Mouse (Mus musculus) spleen, postnatal 4 days (tissue): Measurements from ENCODE around the gene Sh3gl2.

ENCODE experiments used
- DNase-seq, 2 experiments: peaks; one replicate each; pipeline ENCODE4 v3.0.0; 2022; ENCODE audit warnings: low spot score in 2 of 2

Gene Sh3gl2

DNA sequence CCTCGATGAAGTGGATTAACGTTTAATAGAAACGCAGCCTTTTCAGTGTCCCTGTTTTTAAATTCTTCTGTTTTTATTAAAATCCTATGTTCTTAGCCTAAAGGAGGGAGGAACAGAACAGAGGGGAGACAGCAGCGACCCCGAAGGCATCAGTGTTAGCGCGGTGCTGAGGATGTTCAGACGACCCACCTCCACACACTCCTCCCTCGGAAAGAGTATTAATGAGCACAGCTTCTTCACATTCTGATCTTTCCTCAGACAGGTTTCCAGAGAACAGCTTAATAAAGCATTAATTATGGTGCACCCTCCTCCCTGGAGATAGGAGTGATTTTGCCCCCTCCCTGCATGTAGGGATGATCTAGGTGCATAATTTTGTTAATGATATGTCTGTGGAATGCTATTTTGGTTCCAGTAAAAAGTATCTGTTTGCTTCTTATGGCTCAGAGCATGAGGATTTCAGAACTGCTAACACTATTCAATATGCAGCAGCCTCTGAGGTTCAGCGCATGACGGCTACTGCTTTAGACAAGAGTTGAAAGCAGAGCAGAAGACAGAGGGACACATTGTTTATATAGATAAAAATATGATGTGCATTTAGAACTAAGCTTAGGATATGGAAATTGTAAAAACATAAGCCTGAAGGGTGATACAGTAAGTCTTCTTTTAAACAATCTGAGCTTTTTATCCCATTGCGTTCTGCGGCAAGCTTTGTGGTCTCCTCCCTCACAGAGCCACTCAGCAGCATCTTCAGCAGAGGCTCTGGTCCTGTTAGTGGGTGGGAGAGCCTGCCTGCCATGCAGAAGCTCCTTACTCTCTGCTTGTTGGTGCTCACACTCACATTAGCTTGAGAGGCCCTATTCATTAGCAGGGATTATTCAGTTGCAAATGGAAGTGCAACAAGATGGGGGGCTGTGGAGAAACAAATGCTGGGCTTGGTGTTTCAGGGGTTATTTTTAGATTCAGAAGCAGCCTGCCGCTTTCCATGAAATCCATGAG lies 27.8 kb downstream of the Sh3gl2 start:
- DNase-seq: no peak

DNA sequence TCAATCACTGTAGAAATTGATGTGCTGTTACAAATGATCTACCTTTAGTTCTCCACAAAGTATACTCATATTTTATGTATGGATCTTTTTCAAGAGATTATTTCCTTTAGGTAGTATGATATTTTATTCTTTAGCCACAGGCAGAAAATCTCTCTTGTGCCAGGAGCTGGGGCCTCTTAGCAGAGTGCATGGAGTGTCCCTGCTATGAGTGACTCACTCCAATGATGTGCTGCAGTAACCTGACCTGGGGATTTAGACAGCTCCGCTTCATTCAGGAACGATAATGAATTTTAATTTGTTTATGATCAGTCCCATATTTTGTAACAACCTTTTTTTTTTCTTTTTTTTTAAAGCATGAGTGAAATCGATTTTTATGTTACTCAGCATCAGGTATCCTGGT lies 36.7 kb downstream of the Sh3gl2 start:
- no peak for DNase-seq

DNA sequence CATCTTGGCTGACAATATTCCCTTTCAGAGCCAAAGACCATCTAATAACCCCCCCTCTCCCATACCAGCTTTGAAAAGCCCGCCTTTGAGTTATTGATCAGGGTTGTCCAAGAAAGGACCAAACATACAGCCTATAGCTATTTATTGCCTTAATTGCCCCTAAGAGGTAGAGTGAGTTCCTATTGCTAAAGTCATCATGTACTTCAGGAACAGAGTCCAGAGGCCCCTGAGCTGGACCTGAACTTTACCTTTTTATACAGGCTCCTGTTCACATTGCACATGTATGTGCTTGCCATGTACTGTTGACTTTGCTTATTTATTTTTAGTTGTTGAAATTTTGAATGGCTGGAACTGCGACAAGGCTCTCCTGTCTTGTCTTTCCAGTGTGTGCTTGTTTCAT lies 37.6 kb downstream of the Sh3gl2 start:
- no peak for DNase-seq

DNA sequence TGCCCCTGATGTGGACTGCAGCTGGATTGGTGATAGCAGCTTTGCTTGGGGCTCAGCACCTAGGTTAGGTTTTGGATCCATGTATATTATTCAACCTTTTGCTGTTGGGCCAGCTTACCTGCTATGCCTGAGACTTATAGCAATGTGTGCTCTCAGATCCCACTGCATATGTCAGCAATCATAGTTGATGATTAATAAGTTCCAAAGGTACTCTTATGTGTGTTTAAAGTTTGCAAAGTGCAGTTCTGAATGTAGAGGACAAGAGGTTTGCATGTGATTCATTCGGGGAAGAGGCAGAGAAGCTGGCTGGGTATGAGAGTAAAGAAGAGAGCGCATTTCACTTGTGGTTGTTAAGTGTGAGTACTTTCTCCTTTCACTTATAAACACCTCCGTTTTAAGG lies 43.7 kb downstream of the Sh3gl2 start:
- no peak for DNase-seq

DNA sequence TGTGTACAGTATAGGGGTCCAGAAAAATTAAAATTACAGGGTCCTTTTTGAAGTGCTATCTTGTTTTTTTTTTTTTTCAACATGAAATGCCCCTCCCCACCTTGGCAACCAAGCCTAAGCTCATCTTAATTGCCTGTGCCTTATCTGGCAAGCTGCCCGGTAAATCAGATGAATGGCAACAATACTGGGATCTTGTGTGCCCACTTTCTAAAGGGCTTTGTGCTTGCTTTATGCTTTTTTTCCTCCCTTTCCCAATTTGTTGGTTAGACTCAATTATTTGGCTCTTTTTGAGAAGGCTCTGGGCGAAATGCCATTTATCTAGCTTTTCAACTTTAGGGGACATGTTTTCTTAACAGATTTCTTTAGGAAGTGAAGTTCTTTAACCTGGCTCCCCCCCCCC lies 45.3 kb downstream of the Sh3gl2 start:
- DNase-seq: no peak

DNA sequence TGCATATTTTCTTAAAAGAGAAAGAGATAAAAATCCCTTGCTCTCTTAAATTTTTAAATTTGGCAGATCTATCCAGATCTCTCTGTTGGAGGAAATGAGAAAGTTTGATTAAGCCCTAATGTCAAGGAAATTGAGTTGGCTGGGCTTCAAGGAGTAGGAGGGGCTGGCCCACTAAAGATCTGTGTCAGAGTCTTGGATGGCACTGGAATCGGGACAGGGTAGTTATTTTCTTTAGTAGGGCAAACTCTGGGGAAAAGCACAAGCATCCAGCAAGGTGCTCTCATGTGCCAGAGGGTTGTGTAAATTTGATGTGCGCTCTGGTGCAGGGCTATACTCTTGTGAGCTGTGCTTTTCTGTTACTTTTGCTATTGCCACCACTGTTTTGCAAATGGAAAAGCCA lies 45.9 kb downstream of the Sh3gl2 start:
- no peak for DNase-seq

DNA sequence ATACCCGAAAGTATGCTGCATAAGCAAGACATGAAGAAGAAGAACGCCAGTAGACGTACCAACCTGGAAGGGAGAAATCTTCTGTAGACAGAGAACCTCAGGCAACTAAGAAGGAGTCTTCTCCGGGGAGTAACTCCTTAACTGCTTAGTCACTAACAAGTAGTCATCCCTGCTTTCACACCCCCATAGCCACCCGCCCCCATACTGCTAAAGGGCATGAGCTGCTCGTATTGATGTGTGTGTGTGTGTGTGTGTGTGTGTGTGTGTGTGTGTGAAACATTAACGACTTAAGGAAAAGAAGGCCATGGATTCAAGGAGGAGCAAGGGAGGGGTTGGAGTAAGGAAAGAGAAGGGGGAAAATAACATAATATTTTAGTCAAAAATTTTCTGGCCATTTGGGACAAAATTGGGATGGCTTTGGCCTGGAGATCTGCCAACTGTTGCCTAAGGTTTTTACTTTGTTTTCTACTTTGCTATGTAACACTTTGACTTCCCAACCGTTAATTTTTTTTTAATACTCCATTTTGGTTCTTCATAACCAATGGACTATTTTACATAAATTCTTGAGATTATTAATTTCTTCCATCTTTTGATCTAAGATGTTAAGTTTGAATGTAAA lies 51.0 kb downstream of the Sh3gl2 start:
- DNase-seq: no peak

DNA sequence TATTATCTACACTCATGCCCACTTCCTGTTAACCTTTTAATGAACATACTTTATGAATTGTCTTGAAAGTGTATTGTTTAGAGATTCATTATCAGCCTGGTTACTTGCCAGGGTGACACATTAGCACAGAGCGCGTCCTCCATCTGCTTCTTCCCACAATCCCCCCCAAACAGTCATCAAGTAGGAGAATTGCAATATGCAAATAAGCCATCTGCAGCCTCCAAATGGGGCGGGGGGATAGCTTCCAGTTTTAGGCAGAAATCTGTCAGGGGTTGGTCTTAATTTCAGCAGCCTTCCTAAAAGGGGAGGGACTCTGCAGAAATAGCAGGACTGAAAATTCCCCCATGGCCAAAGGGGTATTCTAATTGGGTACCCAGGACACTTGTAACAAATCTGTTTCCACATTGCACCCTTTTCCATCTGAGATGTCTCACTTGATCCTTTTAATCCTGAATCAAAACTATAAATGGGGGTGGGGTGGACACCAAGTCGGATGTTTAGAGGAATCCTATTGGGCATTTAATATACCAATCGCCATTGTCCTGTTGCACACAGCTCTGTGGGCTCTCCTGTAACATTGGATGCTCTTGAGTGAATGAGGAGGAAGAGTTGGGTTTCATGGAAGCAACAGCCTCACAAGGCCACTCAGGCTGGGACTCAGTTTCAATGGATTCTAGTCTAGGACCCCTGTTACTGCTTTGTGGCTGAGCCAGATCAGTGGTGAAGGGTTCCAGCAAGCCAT lies 51.7 kb downstream of the Sh3gl2 start:
- DNase-seq: no peak

DNA sequence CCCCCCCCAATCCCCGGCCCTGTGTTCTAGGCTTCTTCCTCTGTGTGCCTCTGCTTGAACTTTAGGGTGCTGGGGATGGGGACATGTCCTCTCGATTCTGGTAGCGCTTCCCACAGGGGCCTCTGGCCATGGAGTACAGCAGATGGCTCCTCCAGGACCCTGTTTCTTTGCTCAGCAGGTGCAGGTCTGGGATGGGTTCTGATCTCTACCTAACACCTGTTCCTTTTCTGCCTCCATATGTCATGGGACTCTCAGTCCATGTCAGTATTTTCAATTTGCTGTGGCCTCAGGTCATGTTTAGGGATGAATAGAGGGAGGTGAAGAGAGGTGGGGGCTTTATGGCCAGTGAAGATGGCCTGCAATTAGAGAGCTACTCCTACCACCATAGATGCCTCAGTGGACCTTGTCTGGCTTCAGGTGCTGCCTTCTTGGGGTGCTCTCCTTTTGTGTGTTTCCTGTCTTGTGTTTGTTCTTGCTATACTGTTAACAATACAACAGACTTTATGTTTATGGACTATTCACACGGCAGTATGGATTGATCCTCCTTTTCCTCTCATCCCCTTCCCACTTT lies 52.9 kb downstream of the Sh3gl2 start:
- DNase-seq: no peak

DNA sequence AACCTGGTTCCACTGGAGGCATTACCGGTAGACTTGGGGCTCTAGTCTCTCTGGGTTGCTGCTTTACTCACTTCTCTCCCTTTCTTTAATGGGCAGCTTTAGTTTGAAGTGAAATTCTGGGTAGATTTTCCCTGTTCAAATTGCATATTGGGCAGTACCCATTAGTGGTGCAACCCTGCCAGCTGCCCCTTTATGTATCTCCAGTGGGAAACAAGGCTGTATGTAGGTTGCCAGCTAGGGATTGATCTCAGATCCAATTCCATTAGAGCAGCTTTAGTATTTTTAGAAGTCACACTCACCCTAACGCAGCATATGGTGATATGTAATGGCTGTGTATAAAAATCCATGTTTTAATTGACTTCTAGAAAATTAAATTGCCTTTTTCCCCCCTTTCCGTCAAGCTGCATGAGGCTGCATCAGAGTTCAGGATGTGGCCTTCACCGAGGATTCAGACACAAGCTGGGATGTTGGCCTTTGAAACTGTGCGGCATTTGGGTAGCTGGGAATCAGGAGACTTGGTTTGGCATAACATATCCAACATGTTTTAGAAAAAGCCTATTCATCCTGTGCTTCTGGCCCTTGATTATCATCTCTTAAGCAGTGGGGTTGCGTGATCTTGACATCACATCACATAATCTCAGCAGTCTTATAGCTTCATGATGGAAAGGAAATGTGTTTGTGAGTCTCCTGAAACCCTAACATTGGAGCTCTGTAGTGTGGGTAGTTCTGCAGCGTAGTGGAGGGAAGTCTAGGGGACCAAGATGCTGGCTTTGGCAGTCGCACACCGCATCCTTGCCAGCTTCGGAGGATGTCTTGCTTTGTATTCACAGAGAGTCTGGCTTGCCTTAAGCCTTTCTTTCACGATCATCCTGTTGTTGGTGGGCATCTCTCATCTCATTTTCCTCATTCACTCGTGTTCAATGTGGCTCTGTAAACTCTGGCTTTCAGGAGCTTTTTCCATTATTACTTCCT lies 56.0 kb downstream of the Sh3gl2 start:
- no peak for DNase-seq

DNA sequence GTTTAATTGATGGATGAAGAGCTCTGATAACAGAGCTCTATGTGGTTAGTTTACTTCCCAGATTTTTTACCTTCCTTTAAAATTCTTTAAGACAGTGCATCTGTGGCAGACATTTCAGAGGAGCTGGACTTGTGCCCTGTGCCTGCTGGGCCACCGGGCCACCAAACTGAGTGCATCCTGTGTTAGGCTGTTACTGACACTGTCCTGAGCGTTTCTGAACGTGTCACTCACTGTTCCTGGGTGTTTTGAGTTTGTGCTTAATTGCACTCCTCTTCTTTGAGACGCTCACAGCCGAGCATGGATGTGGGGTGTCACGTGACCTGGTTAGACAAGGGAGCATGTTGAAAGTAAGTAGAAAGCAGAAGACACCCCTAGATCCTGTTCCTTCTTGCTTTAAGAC lies 57.2 kb downstream of the Sh3gl2 start:
- DNase-seq: no peak

DNA sequence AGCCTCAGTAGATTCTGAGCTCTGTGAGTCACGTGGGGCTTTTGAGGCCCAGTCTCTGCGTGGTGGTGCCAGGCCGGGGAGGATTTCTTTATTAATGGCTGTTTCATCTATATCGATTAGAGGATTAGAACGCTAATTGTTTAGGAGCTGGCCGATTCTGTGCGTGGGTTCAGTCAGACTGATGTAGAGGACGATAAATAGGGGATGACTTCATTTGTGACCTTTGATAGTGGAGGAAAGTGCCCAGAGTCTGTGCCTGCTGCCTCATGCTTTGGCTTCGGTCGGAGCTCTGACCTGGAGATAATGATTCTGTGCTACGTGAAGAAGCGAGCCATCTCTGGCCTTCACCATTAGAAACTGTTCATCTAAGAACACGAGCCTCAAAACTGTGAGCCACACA lies 57.7 kb downstream of the Sh3gl2 start:
- DNase-seq: no peak

DNA sequence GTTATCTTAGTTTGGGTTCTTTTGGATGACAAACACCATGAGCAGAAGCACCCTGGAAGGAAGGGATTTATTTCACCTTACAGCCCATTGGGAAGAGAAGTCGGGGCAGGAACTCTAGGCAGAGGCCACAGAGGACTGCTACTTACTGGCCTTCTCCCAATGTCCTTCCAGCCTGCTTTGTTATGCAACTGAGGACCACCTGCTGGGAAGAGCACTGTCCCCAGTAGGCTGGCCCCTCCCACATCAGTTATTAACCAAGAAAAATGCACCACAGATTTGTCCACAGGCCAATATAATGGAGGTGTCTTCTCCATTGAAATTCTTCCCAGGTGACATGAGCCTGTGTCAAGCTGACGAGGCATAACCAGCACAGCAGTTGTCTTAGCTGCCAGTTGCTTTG lies 62.5 kb downstream of the Sh3gl2 start:
- DNase-seq: no peak

DNA sequence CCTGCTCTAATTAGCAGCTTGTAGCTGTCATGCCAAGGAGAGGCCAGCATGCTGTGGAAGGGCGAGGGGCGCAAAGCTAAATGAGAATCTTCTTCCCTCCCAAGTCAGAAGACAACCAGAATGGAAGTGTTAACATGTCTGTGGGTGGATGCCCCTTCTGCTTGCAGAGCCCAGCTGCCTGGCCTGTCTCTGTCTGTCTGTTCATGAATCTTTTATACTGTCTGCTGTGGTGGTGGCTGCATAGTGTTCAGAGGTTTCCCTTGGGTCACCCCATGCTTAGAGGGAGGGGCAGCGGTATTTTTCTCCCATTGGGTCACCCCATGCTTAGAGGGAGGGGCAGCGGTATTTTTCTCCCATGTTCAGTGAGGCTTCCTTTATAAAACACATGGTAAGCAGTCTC lies 68.0 kb downstream of the Sh3gl2 start:
- DNase-seq: no peak

DNA sequence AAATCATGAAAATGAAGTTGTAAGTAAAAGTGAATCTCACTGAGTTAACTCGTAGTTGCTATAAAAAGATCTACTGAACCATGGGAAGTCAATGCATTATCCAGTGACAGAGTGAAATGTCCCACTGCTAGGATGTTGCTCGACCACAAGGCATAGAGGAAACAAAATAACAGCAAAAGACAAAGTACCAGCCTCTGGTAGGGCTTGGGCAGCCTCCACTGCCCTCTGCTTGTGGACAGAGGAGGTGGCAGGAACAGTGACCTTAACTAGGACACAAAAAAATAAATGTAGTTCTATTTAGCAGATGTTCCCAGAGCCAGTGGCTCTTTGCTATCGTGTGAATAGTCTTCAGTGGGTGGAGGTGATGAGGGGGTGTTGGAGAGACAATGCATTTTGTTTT lies 68.5 kb downstream of the Sh3gl2 start:
- no peak for DNase-seq

DNA sequence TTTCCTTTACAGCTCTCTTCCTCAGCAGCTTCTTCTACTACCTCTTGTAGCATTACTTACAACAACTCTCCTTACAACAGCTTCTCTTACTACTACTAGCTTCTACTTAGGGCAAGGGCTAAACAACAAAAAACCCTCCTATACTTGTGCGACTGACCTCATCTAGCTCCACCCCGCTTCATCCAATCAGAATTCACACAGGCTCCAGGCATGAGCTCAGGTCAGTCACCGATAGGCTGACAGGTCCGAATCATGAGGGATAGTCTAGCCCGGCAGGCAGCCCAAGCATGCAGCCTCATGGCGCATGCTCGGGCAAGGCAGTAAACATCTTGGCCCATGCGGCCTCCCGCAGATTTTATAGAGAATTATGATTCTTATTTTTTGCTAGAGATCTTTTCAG lies 78.2 kb downstream of the Sh3gl2 start:
- no peak for DNase-seq

DNA sequence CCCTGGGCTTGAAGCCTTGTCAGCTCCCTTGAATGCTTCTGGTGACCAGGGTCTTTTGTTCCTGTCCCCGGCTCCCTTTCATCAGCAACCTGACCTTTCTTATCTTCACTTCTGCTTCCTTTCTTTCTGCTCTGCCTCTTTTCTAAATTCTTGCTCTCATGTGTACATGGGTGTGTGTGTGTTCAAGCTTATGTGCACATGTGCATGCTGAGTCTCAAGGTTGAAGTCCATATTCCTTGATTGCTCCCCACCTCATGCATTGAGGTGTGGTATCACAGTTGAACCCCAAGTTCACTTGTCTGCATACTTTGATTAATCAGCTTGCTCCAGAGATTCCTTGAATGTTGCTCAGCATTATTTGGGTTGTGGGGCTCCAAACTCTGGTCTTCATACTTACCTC lies 85.1 kb downstream of the Sh3gl2 start:
- DNase-seq: no peak

DNA sequence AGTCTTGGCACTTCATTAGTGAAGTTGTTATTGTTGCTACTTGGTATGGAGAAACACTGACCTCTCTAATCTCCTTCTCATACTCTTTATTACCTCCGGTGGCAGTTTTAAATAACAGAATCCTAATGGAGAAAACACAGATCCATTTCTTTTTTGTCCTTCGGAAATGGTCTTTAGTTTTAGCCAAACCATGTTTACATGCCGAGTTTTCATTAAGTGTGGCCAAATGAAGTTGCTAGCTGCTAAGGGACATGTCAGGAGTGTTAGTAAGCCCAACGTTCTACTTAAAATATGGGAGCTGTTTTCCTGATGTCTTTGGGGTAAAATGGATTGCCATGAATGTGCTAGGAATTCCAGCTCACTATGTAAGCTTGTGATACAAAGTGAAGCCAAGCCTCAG lies 86.4 kb downstream of the Sh3gl2 start:
- no peak for DNase-seq

DNA sequence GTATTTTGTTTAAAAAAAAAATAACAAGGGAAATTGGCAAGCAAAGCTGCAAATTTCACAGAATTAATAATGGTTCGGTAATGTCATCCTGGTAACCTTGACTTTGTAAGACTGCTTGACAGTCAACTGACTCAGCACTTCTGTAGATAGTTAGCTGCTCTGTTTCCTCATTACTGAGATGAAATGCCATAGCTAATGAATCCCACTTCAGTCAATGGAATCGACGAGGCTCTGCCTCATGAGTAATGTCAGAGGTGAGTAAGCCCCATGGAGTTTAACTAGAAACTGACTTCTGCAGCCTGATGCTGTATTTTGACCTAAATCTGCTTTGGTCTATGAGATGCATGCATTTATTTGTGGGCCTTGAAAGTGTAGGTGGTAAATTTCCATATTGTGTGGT lies 88.4 kb downstream of the Sh3gl2 start:
- DNase-seq: no peak

DNA sequence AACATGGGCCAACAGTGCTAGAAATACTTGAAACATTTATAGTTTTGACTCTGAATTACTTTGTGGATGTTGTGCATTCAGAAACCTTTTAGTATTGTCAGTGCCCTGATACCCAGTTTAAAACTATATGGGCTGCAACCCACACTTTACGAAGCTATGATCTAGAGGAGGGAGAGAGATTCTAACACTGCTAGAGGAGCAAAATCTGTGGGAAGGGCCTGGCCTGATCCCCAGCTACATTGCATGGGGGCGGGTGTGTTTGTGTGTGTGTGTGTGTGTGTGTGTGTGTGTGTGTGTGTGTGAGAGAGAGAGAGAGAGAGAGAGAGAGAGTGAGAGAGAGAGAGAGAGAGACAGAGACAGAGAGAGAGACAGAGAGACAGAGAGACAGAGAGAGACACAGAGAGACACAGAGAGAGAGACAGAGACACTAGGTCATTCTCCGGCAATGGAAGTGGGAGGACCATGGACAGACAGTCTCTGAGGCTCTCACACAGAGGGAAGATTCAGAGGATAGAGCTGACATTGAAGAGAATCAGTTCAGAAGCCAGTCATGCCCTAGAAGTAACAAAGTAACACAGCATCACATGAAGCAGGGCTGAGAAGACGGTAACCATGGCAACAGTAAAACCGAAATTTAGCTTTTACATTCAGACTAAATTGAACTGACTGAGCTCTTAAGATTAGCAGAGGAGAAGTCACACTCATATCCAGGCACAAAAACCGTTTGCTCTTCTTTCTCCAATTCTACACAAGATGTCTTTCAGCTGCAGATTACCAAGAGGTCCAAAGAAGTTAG lies 95.9 kb downstream of the Sh3gl2 start:
- no peak for DNase-seq
